Mouse (Mus musculus): ENCODE data around the gene Ttc30a1. TPM values are rescaled to one million over a fixed set of nuclear protein-coding genes. Genes with fewer than 3 reads are reported as not detected.

Ttc30a1 gene
- polyA plus RNA-seq, 1 experiment: 3.5 TPM

DNA sequence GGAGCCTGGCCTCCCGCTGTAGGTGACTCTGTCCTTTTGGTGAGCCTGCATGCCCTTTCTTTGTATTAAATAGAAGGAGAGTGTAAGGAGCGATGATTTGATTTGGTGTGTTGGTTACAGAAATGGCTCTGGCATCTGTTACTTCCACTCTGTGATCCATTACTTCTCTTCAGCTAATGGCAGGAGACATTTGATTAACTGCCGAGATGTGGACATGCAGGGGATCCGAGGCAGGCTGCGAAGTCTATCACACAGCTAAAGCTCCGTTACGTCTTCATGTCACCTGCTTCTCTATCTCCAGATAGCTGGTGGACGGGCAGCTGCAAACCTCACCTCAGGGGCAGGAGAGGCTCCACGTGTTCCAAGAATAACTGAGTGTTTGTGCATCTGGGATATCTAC lies 7.6 kb downstream of the Ttc30a1 start:
- Histone ChIP-seq H3K27ac (ENCODE audit: control insufficient read depth, insufficient read depth, low read length) (no peak overlapping the region), H3K4me1 (replicated peaks; ENCODE audit: control insufficient read depth, insufficient read depth, low read length) (no peaks in the 10 kb centered on the region), H3K36me3 (ENCODE audit: control insufficient read depth, insufficient read depth, low read length) (no peaks in the 10 kb centered on the region), H3K27me3 (ENCODE audit: control insufficient read depth, insufficient read depth, low read length) (no peaks in the 10 kb centered on the region), H3K4me3 (ENCODE audit: control insufficient read depth, insufficient read depth, low read length) (no peak overlapping the region)
- WGBS: 93% methylated on average over 9 of the region's 9 CpGs
- no peak for TF ChIP-seq CTCF (IDR thresholded peaks at IDR 0.05; ENCODE audit: borderline replicate concordance, control insufficient read depth, extremely low read depth, insufficient read depth, low read length, poor library complexity)
- no peak for TF ChIP-seq POLR2A (IDR thresholded peaks at IDR 0.05; ENCODE audit: control insufficient read depth, extremely low read depth, insufficient read depth, low read length, poor library complexity)
- DNase-seq: no peak

DNA sequence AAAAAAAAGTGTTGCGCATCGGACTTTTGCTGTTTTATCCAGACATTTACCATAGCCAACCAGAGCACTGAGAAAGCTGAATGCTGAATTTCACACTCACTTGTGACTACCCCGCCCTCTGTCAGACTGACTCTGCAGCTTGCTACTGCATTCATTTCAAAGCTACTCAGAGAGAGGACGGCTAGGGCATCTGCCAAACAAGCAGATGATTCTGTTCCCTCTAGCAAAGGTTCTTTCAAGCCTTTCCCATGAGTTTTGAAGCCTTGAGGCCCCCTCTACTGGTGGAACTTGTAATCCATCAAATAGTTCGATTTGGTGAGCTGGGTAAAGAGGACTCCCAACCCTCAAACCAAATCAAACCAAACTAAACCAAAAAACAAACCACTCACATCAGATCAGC lies 16.8 kb downstream of the Ttc30a1 start:
- Histone ChIP-seq H3K27ac (ENCODE audit: control insufficient read depth, insufficient read depth, low read length) (no peak overlapping the region), H3K4me3 (ENCODE audit: control insufficient read depth, insufficient read depth, low read length) (no peak overlapping the region), H3K36me3 (ENCODE audit: control insufficient read depth, insufficient read depth, low read length) (no peaks in the 10 kb centered on the region), H3K27me3 (ENCODE audit: control insufficient read depth, insufficient read depth, low read length) (no peaks in the 10 kb centered on the region), H3K4me1 (replicated peaks; ENCODE audit: control insufficient read depth, insufficient read depth, low read length) (peaks cover 8% of the 10 kb centered on the region)
- peak; percentile 66 for DNase-seq
- WGBS: 18% methylated on average over 5 of the region's 5 CpGs
- no peak for TF ChIP-seq CTCF (IDR thresholded peaks at IDR 0.05; ENCODE audit: borderline replicate concordance, control insufficient read depth, extremely low read depth, insufficient read depth, low read length, poor library complexity)
- no peak for TF ChIP-seq POLR2A (IDR thresholded peaks at IDR 0.05; ENCODE audit: control insufficient read depth, extremely low read depth, insufficient read depth, low read length, poor library complexity)

DNA sequence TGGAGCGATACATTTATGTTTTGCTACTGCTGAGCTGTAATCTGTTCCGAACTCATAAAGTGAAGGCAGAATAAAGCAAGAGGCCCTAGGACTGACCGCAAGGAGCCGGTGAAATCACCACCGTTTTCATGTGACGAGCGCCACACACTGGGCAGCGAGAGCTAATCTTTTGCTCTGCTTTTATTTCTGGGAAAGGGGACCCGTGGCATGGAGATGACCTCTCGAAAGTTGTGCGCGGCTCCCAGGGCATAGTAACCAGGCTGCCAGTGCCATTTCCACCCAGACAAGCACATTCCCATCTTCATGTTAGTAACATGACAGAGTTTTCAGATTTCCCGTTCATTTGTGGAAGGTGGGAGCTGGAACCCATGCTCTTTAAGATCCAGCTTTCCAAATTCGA lies 17.3 kb downstream of the Ttc30a1 start:
- Histone ChIP-seq H3K27me3 (ENCODE audit: control insufficient read depth, insufficient read depth, low read length) (no peaks in the 10 kb centered on the region), H3K36me3 (ENCODE audit: control insufficient read depth, insufficient read depth, low read length) (no peaks in the 10 kb centered on the region), H3K4me3 (ENCODE audit: control insufficient read depth, insufficient read depth, low read length) (no peak overlapping the region), H3K4me1 (replicated peaks; ENCODE audit: control insufficient read depth, insufficient read depth, low read length) (peaks cover 8% of the 10 kb centered on the region), H3K27ac (ENCODE audit: control insufficient read depth, insufficient read depth, low read length) (no peak overlapping the region)
- 16% methylated on average over 14 of the region's 14 CpGs for WGBS
- peak; percentile 15 for DNase-seq
- TF ChIP-seq POLR2A (IDR thresholded peaks at IDR 0.05; ENCODE audit: control insufficient read depth, extremely low read depth, insufficient read depth, low read length, poor library complexity) (no peak), CTCF (IDR thresholded peaks at IDR 0.05; ENCODE audit: borderline replicate concordance, control insufficient read depth, extremely low read depth, insufficient read depth, low read length, poor library complexity) (no peak)

DNA sequence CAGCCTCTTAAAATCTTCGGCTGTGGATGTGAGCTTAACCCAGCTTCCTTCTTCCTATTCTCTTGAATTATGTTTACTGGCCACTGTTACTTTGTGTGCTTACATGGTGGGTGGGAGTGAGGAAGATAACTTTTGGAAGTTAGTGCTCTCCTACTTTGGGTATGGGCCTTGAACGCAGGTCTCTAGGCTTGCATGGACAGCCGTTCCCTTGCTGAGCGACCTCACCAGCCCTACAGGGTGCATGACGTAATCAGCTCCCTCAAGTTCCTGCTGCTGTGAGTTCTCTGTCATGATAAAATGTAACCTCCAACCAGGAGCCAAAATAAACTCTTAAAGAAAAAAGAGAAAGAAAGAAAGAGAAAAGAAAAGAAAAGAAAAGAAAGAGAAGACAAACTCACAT lies 17.7 kb downstream of the Ttc30a1 start:
- Histone ChIP-seq H3K27me3 (ENCODE audit: control insufficient read depth, insufficient read depth, low read length) (no peaks in the 10 kb centered on the region), H3K36me3 (ENCODE audit: control insufficient read depth, insufficient read depth, low read length) (no peaks in the 10 kb centered on the region), H3K4me3 (ENCODE audit: control insufficient read depth, insufficient read depth, low read length) (no peak overlapping the region), H3K4me1 (replicated peaks; ENCODE audit: control insufficient read depth, insufficient read depth, low read length) (peaks cover 8% of the 10 kb centered on the region), H3K27ac (ENCODE audit: control insufficient read depth, insufficient read depth, low read length) (no peak overlapping the region)
- no peak for DNase-seq
- TF ChIP-seq CTCF (IDR thresholded peaks at IDR 0.05; ENCODE audit: borderline replicate concordance, control insufficient read depth, extremely low read depth, insufficient read depth, low read length, poor library complexity) (no peak), POLR2A (IDR thresholded peaks at IDR 0.05; ENCODE audit: control insufficient read depth, extremely low read depth, insufficient read depth, low read length, poor library complexity) (no peak)
- WGBS: 79% methylated on average over 5 of the region's 5 CpGs

DNA sequence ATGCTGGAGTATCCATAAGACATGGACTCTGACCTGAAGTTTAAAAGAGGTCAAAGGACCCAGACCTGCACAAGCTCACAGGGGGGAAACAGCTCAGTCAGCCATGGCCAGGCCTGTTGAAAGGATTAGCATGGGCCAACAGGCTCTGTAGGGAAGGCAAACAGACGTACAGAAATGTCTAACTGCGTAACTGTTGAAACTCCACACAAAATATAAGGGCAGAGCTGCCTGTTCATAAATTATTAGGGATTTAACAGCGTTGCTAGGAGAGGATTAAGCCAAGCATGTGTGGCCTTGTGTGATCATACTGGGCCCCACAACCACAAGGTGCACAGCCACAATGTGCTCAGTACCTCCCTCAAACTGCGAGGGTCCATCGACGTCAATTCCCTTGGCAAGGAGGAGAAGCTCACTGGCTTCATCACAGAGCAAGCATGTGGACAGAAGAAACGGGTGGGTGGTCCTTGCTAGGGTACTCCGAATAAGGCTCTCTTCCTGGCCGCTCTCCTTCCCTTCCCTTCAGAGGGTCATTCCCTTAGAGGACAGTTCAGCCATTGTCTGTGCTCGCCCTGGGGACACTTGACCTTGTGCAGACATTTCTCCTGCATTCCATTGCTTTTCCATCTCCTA lies 18.4 kb downstream of the Ttc30a1 start:
- Histone ChIP-seq H3K36me3 (ENCODE audit: control insufficient read depth, insufficient read depth, low read length) (no peaks in the 10 kb centered on the region), H3K27ac (ENCODE audit: control insufficient read depth, insufficient read depth, low read length) (no peak overlapping the region), H3K27me3 (ENCODE audit: control insufficient read depth, insufficient read depth, low read length) (no peaks in the 10 kb centered on the region), H3K4me1 (replicated peaks; ENCODE audit: control insufficient read depth, insufficient read depth, low read length) (peaks cover 8% of the 10 kb centered on the region), H3K4me3 (ENCODE audit: control insufficient read depth, insufficient read depth, low read length) (no peak overlapping the region)
- WGBS: 93% methylated on average over 10 of the region's 10 CpGs
- TF ChIP-seq CTCF (IDR thresholded peaks at IDR 0.05; ENCODE audit: borderline replicate concordance, control insufficient read depth, extremely low read depth, insufficient read depth, low read length, poor library complexity) (no peak), POLR2A (IDR thresholded peaks at IDR 0.05; ENCODE audit: control insufficient read depth, extremely low read depth, insufficient read depth, low read length, poor library complexity) (no peak)
- DNase-seq: no peak

DNA sequence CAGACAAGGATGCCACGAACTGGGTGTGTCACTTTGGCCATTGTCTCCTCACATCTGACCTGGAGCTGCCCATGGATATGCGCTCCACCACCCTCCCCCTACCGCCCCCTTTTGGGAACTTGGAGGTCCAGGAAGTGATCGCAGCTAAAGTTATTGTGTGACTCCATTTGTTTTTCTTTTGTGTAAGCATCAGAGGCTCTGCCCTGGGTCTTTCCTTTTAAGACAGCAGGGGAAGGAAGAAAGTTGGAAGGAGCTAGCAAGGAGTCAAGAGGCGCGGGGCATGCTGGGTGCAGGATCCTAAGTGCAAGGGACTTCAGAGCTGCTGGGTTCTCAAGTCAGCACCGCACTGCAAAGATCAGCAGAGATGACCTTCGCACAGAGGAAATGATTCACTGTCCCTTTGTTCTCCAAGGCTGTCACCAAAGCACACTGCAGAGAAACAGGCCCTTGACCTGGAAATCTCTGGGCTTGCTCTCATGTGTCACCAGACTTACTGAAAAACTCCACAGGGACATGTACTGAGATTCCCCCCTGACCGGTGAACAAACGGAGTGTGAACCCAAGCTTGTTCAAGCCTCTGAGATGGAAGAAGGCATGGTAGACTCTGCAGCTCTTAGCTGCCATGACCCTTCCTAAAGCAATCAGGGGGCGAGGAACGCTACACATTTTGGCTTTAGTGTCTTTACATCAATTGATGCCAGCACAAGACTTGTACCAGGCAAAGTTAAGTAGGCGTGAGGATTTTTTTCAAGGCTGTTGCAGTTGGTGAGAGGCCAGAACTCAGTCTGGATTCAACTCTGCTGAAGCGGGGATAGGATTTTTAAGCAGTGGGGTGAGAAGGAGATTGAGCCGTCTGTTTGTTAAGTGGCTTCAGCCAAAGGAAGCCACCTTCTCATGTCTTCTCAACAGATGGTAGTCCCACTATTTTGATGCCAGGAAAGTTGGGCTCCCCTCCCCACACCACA lies 21.1 kb downstream of the Ttc30a1 start:
- TF ChIP-seq POLR2A (IDR thresholded peaks at IDR 0.05; ENCODE audit: control insufficient read depth, extremely low read depth, insufficient read depth, low read length, poor library complexity) (no peak), CTCF (IDR thresholded peaks at IDR 0.05; ENCODE audit: borderline replicate concordance, control insufficient read depth, extremely low read depth, insufficient read depth, low read length, poor library complexity) (no peak)
- Histone ChIP-seq H3K27me3 (ENCODE audit: control insufficient read depth, insufficient read depth, low read length) (no peaks in the 10 kb centered on the region), H3K36me3 (ENCODE audit: control insufficient read depth, insufficient read depth, low read length) (no peaks in the 10 kb centered on the region), H3K4me1 (replicated peaks; ENCODE audit: control insufficient read depth, insufficient read depth, low read length) (peaks cover 8% of the 10 kb centered on the region), H3K4me3 (ENCODE audit: control insufficient read depth, insufficient read depth, low read length) (no peak overlapping the region), H3K27ac (ENCODE audit: control insufficient read depth, insufficient read depth, low read length) (no peak overlapping the region)
- 90% methylated on average over 15 of the region's 15 CpGs for WGBS
- DNase-seq: no peak
